Mouse (Mus musculus) hindbrain, embryonic 13.5 days (tissue): ENCODE data around the gene Krtap5-2. TPM values are rescaled to one million over a fixed set of nuclear protein-coding genes. Genes with fewer than 3 reads are reported as not detected.
"Not testable (repeated sequence)": the region's sequence is repeated elsewhere in the genome, so short reads cannot be mapped to it uniquely, and the experiment has no call there.

Experiments used
- ATAC-seq: fragments of 200-750 bp; cut with Nextera tagmentation; 2 replicates; pipeline ENCODE4 v1.8.0; 2017; ENCODE audit warnings: moderate TSS enrichment; ENCODE audit not compliant: low FRiP score
- H3K27ac ChIP-seq: fragments of 300-500 bp; sonication (generic); 2 replicates; pipeline ENCODE4 v1.5.1; 2015; ENCODE audit warnings: inconsistent platforms, mild to moderate bottlenecking, moderate library complexity
- H3K27me3 ChIP-seq: fragments of 300-500 bp; sonication (generic); 2 replicates; pipeline ENCODE4 v1.6.1; 2015; ENCODE audit warnings: mild to moderate bottlenecking, inconsistent platforms
- H3K36me3 ChIP-seq: fragments of 300-500 bp; sonication (generic); 2 replicates; pipeline ENCODE4 v1.6.1; 2015; ENCODE audit warnings: mild to moderate bottlenecking, inconsistent platforms
- H3K4me1 ChIP-seq: fragments of 300-500 bp; sonication (generic); replicated peaks from 2 replicates; pipeline ENCODE4 v1.6.1; 2015; ENCODE audit warnings: inconsistent platforms
- H3K4me2 ChIP-seq: fragments of 300-500 bp; sonication (generic); 2 replicates; pipeline ENCODE4 v1.6.1; 2015; ENCODE audit warnings: inconsistent platforms, mild to moderate bottlenecking, moderate library complexity
- H3K4me3 ChIP-seq: fragments of 300-500 bp; sonication (generic); 2 replicates; pipeline ENCODE4 v1.5.1; 2015; ENCODE audit warnings: mild to moderate bottlenecking, inconsistent platforms
- H3K9ac ChIP-seq: fragments of 300-500 bp; sonication (generic); 2 replicates; pipeline ENCODE4 v1.6.1; 2015; ENCODE audit warnings: mild to moderate bottlenecking, inconsistent platforms
- H3K9me3 ChIP-seq: fragments of 300-500 bp; sonication (generic); 2 replicates; pipeline ENCODE4 v1.6.1; 2016; ENCODE audit warnings: inconsistent platforms
- WGBS: fragments of 180-500 bp; shearing (Covaris S2); methylation state at CpG from one replicate; pipeline ENCODE4 v1.1.7; 2015; 5-methylcytosine and 5-hydroxymethylcytosine counted together
- polyA plus RNA-seq: library from polyadenylated mRNA; unstranded; fragments of >200 nt; fragmentation: Nextera tagmentation; extraction: Ambion mirVana; gene quantifications from 2 replicates; pipeline ENCODE4 v1.2.1, GENCODE M21; 2015

The Krtap5-2 gene
- not detected in 2 replicates for polyA plus RNA-seq

DNA sequence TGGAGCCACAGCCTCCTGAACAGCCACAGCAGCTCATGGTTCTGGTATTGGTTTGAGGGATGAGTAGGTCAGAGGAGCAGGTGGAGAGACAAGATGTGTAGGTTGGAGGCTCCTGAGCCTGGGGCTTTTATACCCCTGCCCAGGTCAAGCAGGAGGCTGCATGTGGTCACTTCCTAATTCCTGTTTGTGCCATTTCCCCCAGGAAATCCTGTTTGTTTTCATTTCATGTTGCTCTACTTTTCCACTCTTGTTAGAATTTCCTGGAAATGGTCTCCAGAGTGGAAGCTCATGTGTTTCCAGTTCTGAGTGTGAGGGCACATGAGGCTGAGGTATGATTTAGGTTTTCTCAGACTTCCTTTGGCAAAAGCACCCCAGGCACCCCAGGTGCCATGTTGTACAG lies at the start of gene Krtap5-2:
Krtap5-2 (minus strand) TSS at position 101 of the 400 bp plus-strand sequence.
- H3K4me1 ChIP-seq, result not testable (repeated sequence)

DNA sequence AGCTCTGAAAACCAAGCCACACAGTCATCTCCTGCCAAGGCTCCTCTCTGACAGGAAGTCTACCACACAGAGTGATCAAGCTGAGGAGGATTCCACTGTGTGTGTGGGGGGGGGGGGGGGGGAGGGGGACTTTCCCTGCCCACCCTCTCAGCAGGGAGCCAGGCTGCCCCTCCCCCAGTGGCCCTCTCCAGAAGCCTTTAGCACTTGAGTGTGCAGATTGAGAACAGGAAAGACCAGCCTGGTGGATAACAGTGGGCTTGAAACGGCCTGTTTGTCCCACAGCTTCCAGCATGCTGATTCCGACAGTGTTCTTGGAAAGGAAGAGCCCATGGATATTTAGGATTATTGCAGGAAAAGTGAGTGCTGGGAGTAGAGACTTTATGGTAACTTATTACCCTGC lies 48.7 kb upstream of the Krtap5-2 start:
- no peaks in the 10 kb centered on the region for H3K9me3 ChIP-seq
- H3K4me2 ChIP-seq, result no peak overlapping the region
- ATAC-seq, result no peak
- H3K4me3 ChIP-seq, result no peak overlapping the region
- WGBS, result 66% methylated on average over 2 of the region's 2 CpGs
- H3K4me1 ChIP-seq, result no peaks in the 10 kb centered on the region
- no peaks in the 10 kb centered on the region for H3K27me3 ChIP-seq
- H3K9ac ChIP-seq, result no peak overlapping the region
- H3K36me3 ChIP-seq, result no peaks in the 10 kb centered on the region
- no peak overlapping the region for H3K27ac ChIP-seq

More for the DNA sequence above, at the start of gene Krtap5-2:
- H3K9me3 ChIP-seq, H3K9ac ChIP-seq, H3K4me2 ChIP-seq, H3K27ac ChIP-seq, H3K36me3 ChIP-seq, H3K27me3 ChIP-seq, H3K4me3 ChIP-seq, ATAC-seq: not testable (repeated sequence)

DNA sequence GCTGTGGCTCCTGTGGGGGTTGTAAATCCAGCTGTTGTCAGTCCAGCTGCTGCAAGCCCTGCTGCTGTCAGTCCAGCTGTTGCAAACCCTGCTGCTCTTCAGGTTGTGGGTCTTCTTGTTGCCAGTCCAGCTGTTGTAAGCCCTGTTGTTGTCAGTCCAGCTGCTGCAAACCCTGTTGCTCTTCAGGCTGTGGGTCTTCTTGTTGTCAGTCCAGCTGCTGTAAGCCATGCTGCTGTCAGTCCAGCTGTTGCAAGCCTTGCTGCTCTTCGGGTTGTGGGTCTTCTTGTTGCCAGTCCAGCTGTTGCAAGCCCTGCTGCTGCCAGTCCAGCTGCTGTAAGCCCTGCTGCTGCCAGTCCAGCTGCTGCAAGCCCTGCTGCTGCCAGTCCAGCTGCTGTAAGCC lies 36.3 kb upstream of the Krtap5-2 start:
- not testable (repeated sequence) for H3K27me3 ChIP-seq, H3K9me3 ChIP-seq, H3K9ac ChIP-seq, H3K36me3 ChIP-seq, H3K4me3 ChIP-seq, ATAC-seq, H3K4me1 ChIP-seq, H3K4me2 ChIP-seq, H3K27ac ChIP-seq
- WGBS, result 68% methylated on average over 1 of the region's 1 CpGs

DNA sequence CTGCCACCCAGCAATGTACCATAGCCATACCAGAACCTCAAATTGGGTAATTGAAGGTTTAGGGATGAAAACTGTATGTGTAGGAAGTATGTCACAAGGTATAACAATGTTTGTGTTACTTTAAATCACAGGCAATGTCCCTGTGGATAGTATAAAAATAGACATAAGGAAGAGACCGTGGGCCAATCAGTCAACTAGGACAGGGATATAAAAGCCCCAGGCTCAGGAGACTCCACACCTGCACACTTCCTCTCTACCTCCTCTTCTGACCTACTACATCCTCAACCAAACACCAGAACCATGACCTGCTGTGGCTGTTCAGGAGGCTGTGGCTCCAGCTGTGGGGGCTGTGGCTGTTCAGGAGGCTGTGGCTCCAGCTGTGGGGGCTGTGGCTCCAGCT lies 35.8 kb upstream of the Krtap5-2 start, which contains the start of gene Gm7579:
Gm7579 (plus strand) TSS at position 301 of the 400 bp plus-strand sequence.
- no peak within 1 kb of the TSS for H3K9ac ChIP-seq
- H3K9me3 ChIP-seq, result no peaks in the 10 kb centered on the region
- no peak within 1 kb of the TSS for H3K4me2 ChIP-seq
- WGBS, result 67% methylated on average over 1 of the region's 1 CpGs
- ATAC-seq, result no peak
- no peaks in the 10 kb centered on the region for H3K36me3 ChIP-seq
- H3K4me3 ChIP-seq, result no peak within 1 kb of the TSS
- no peaks in the 10 kb centered on the region for H3K4me1 ChIP-seq
- no peaks in the 10 kb centered on the region for H3K27me3 ChIP-seq
- no peak within 1 kb of the TSS for H3K27ac ChIP-seq

DNA sequence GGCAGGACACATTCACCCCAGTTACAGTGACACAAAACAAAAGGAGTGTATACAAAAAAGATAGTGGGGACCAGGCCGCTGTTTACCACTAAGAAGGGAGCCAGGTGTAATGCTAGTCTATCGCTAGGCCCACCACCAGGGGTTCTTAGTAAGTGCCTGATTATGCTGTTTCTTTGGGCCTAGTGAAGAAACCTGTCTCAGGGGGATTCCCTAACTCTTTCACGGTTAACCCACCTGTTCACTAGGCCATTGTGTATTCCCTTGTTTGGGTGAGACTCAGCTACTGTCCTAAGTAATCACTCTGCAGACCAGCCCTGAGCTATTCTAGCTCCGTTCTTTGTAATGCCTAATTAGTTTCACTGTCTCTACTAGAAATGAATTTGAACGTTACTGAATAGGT lies 31.1 kb upstream of the Krtap5-2 start:
- 80% methylated on average over 5 of the region's 5 CpGs for WGBS
- not testable (repeated sequence) for H3K9ac ChIP-seq, H3K4me2 ChIP-seq, H3K4me1 ChIP-seq, H3K9me3 ChIP-seq, ATAC-seq, H3K27ac ChIP-seq, H3K4me3 ChIP-seq, H3K36me3 ChIP-seq, H3K27me3 ChIP-seq

DNA sequence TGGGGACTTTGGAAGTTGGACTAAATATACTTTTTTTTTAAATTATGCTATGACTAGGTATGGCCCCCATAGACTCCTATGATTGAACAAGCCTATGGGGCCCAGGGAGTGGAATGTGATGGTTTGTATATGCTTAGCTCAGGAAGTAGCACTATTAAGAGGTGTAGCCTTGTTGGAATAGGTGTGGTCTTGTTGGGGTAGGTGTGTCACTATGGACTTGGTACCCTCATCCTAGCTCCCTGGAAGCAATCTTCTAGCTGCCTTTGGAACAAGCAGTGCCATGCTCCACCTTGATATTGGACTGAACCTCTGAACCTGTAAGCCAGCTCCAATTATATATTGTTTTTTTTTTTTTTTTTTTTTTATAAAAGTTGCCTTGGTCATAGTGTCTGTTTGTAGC lies 29.7 kb upstream of the Krtap5-2 start:
- H3K27me3 ChIP-seq, result 0 out of 2 replicates have a peak, but pooled peaks cover 2% of the 10 kb centered on the region
- ATAC-seq, result no peak
- H3K4me2 ChIP-seq, result no peak overlapping the region
- H3K36me3 ChIP-seq, result no peaks in the 10 kb centered on the region
- no peaks in the 10 kb centered on the region for H3K4me1 ChIP-seq
- no peak overlapping the region for H3K27ac ChIP-seq
- H3K9me3 ChIP-seq, result no peaks in the 10 kb centered on the region
- no peak overlapping the region for H3K9ac ChIP-seq
- no peak overlapping the region for H3K4me3 ChIP-seq

DNA sequence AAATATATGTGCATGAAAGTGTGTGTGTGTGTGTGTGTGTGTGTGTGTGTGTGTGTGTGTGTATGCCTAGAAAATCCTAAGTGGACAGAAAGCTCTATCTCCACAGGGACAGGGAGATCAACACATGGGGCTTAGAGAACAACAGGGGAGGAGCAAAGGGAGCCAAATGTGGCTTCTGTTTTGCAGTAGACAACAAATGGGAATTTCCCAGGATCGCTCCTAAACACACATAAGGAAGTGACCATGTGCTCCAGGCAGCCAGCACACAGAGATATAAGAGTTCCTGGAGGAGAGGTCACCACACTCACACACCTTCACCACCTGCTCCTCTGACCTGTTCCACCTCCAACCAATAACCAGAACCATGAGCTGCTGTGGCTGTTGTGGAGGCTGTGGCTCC lies 25.3 kb upstream of the Krtap5-2 start, which contains the start of gene Krtap5-3:
Krtap5-3 (plus strand) TSS at position 301 of the 400 bp plus-strand sequence.
- no peak for ATAC-seq
- 69% methylated on average over 1 of the region's 1 CpGs for WGBS

DNA sequence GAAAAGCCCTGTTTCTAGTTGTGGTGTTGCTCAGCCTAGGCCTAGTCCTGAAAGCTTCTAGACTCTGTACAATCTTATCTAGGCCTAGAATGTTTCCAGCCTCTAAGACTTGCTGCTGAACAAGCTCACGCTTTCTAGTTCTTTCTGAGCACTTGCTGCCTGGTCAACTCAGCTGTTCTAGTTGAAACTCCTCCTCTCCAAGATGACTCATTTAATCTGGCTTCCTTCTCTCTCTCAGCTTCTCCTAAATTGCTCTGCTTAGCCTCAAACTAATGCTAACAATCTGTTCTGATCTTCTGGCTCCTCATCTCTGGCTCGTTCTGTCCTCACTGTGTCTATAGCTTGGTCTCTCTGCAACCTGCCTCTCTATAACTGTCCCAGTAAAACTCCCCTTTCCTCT lies 22.9 kb upstream of the Krtap5-2 start:
- Histone ChIP-seq H3K27me3 (0 out of 2 replicates have a peak, but pooled peaks cover 2% of the 10 kb centered on the region), H3K36me3 (no peaks in the 10 kb centered on the region), H3K9ac (no peak overlapping the region), H3K4me1 (no peaks in the 10 kb centered on the region), H3K9me3 (no peaks in the 10 kb centered on the region), H3K4me3 (no peak overlapping the region), H3K4me2 (no peak overlapping the region), H3K27ac (no peak overlapping the region)
- 84% methylated on average over 2 of the region's 2 CpGs for WGBS
- ATAC-seq, result no peak

More for the DNA sequence above, 25.3 kb upstream of the Krtap5-2 start, which contains the start of gene Krtap5-3:
- Histone ChIP-seq H3K27me3 (0 out of 2 replicates have a peak, but pooled peaks cover 2% of the 10 kb centered on the region), H3K4me3 (no peak within 1 kb of the TSS), H3K9me3 (no peaks in the 10 kb centered on the region), H3K27ac (no peak within 1 kb of the TSS), H3K9ac (no peak within 1 kb of the TSS), H3K36me3 (no peaks in the 10 kb centered on the region), H3K4me2 (no peak within 1 kb of the TSS), H3K4me1 (no peaks in the 10 kb centered on the region)

DNA sequence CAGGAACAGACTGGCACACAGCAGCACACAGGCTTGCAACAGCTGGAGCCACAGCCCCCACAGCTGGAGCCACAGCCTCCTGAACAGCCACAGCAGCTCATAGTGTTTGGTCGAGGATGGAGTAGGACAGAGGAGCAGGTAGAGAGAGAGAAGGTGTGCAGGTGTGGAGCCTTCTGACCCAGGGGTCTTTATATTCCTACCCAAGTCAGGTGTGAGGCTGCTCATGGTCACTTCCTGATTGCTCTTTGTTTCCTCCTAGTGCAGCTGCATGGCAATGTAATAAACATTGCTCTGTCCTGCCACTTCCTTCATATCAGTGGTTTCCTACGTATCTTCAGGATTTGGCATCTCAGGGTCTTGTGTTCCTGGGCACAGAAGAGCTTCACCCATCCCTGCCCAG lies 14.5 kb upstream of the Krtap5-2 start, which contains the start of gene Gm10153:
Gm10153 (minus strand) TSS at position 101 of the 400 bp plus-strand sequence.
- no peak for ATAC-seq
- Histone ChIP-seq H3K4me2 (no peak within 1 kb of the TSS), H3K27me3 (0 out of 2 replicates have a peak, but pooled peaks cover 3% of the 10 kb centered on the region), H3K27ac (no peak within 1 kb of the TSS), H3K36me3 (no peaks in the 10 kb centered on the region), H3K9ac (no peak within 1 kb of the TSS), H3K4me1 (no peaks in the 10 kb centered on the region), H3K4me3 (no peak within 1 kb of the TSS), H3K9me3 (no peaks in the 10 kb centered on the region)
- 57% methylated on average over 2 of the region's 2 CpGs for WGBS

DNA sequence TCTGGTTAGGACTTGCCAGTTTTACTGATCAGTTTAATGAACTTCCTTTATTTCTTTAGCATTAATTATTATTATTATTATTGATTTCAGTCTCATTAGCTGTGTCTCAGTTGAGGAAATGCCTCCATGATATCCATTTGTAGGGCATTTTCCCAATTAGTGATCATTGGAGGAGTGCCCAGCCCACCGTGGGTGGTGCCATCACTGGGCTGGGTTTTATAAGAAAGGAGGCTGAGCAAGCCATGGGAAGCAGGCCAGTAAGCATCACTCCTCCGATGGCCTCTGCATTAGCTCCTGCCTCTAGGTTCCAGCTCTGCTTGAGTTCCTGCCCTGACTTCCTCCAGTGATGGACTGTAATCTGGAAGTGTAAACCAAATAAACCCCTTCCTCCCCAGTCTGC lies 12.4 kb upstream of the Krtap5-2 start:
- no peaks in the 10 kb centered on the region for H3K9me3 ChIP-seq
- no peak overlapping the region for H3K9ac ChIP-seq
- ATAC-seq, result no peak
- H3K4me2 ChIP-seq, result no peak overlapping the region
- 81% methylated on average over 2 of the region's 2 CpGs for WGBS
- H3K27ac ChIP-seq, result no peak overlapping the region
- 0 out of 2 replicates have a peak, but pooled peaks cover 3% of the 10 kb centered on the region for H3K27me3 ChIP-seq
- no peaks in the 10 kb centered on the region for H3K36me3 ChIP-seq
- no peak overlapping the region for H3K4me3 ChIP-seq
- H3K4me1 ChIP-seq, result no peaks in the 10 kb centered on the region

DNA sequence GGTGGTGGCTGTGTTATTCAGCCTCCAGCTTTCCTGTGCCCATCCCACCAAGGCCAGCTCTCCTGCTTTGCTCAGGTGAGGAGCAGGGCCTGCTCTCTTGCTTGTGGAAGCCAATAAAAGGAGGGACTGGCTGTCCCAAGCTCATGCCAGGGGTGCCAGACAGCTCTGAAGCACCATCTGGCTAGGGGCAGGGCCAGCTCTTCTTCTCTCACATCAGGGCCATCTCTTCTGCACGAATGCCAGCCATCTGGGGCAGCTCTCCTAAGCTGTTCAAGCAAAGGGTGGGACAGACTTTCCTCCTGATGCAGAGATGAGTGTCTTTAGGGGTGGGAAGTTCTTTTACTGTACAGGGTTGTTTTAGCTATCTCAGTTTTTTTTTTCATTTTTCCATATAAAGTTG lies 5.2 kb upstream of the Krtap5-2 start:
- no peaks in the 10 kb centered on the region for H3K9me3 ChIP-seq
- no peak overlapping the region for H3K4me3 ChIP-seq
- no peak overlapping the region for H3K27ac ChIP-seq
- H3K4me1 ChIP-seq, result no peaks in the 10 kb centered on the region
- H3K9ac ChIP-seq, result no peak overlapping the region
- no peak overlapping the region for H3K4me2 ChIP-seq
- no peak for ATAC-seq
- 57% methylated on average over 1 of the region's 1 CpGs for WGBS
- H3K36me3 ChIP-seq, result no peaks in the 10 kb centered on the region
- no peaks in the 10 kb centered on the region for H3K27me3 ChIP-seq

DNA sequence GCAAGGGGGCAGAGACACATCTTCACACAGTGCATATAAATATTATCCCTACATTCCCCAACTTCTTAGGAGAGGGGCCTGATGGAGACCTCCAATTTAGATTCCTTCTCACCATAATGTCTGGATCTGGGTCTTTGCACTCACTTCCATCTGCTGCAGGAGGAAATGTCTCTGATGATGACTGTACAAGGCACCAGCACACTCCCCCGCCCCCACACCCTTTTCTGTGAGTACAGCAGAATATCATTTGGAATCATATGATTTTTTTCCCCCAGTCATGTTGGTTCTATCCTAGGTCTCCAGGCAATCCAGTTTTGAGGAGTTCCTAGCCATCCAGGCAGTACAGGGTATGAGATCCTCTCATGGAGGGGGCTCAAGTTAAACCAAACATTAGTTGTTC lies 2.9 kb upstream of the Krtap5-2 start:
- no peak overlapping the region for H3K9ac ChIP-seq
- no peaks in the 10 kb centered on the region for H3K4me1 ChIP-seq
- ATAC-seq, result no peak
- no peak overlapping the region for H3K4me3 ChIP-seq
- no peaks in the 10 kb centered on the region for H3K9me3 ChIP-seq
- H3K27ac ChIP-seq, result no peak overlapping the region
- 97% methylated on average over 1 of the region's 1 CpGs for WGBS
- no peaks in the 10 kb centered on the region for H3K27me3 ChIP-seq
- no peak overlapping the region for H3K4me2 ChIP-seq
- H3K36me3 ChIP-seq, result no peaks in the 10 kb centered on the region

DNA sequence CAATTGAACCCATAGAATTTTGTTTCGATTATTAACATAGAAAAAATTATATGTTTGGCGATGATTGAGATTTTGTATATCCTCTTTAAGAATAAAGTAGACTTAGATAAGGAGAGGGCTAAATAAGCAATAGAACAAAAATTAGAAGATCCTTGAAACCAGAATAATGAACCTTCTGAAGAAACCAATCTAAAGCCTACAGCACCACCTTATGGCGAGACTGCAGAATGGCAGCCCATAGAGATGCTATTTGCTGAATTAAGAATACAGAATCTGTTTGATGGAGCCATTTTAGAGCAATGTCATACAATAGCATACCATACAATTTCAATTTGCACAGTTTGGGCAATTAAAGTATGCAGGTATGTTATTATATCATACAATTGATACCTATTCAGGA lies 6.0 kb downstream of the Krtap5-2 start:
- Histone ChIP-seq H3K27ac (no peak overlapping the region), H3K4me2 (no peak overlapping the region), H3K36me3 (no peaks in the 10 kb centered on the region), H3K9me3 (no peaks in the 10 kb centered on the region), H3K9ac (no peak overlapping the region), H3K27me3 (no peaks in the 10 kb centered on the region), H3K4me3 (no peak overlapping the region), H3K4me1 (no peaks in the 10 kb centered on the region)
- 43% methylated on average over 3 of the region's 3 CpGs for WGBS
- no peak for ATAC-seq
